Mouse (Mus musculus) myocyte (in vitro differentiated cells): ENCODE results near the gene Fbxo11. TPM values are rescaled to one million over a fixed set of nuclear protein-coding genes. Genes with fewer than 3 reads are reported as not detected.

Experiments
- H3K27me3 ChIP-seq: one replicate; pipeline ENCODE4 v1.6.1; 2011; ENCODE audit not compliant: control insufficient read depth, insufficient read depth, insufficient read length
- H3K36me3 ChIP-seq: one replicate; pipeline ENCODE4 v1.6.1; 2011; ENCODE audit not compliant: control insufficient read depth, insufficient read depth
- H3K4me2 ChIP-seq: one replicate; pipeline ENCODE4 v1.6.1; 2011; ENCODE audit warnings: low read depth, control low read depth
- H3K4me3 ChIP-seq: one replicate; pipeline ENCODE4 v1.5.1; 2011; ENCODE audit warnings: mild to moderate bottlenecking, control low read depth, moderate library complexity
- H3K79me2 ChIP-seq: one replicate; pipeline ENCODE4 v1.6.1; 2011; ENCODE audit not compliant: control insufficient read depth, insufficient read depth
- H3ac ChIP-seq: one replicate; pipeline ENCODE4 v1.6.1; 2011; ENCODE audit not compliant: control insufficient read depth, insufficient read length
- CEBPB ChIP-seq: IDR thresholded peaks from 2 replicates; pipeline ENCODE4 v1.6.1; 2011; ENCODE audit warnings: mild to moderate bottlenecking, moderate library complexity; ENCODE audit not compliant: poor library complexity, insufficient read depth, severe bottlenecking
- E2F4 ChIP-seq: IDR thresholded peaks from one replicate; pipeline ENCODE4 v1.6.1; 2011; ENCODE audit warnings: mild to moderate bottlenecking, control low read depth, moderate library complexity; ENCODE audit not compliant: insufficient read depth
- MAX ChIP-seq: IDR thresholded peaks from one replicate; pipeline ENCODE4 v1.6.1; 2011; ENCODE audit warnings: low read depth, mild to moderate bottlenecking, control low read depth
- MYOD1 ChIP-seq, 3 experiments: IDR thresholded peaks; one replicate each; pipeline ENCODE4 v1.6.1; 2011; ENCODE audit warnings: control low read depth in 2 of 3, low read depth in 2 of 3, mild to moderate bottlenecking in 2 of 3, moderate library complexity in 1 of 3; ENCODE audit not compliant: insufficient read length in 2 of 3, control insufficient read depth in 1 of 3
- MYOG ChIP-seq, 3 experiments: IDR thresholded peaks; one replicate each; pipeline ENCODE4 v1.6.1; 2011; ENCODE audit warnings: control low read depth in 2 of 3, low read depth in 2 of 3, mild to moderate bottlenecking in 2 of 3; ENCODE audit not compliant: insufficient read length in 2 of 3, control insufficient read depth in 1 of 3, insufficient read depth in 1 of 3
- POLR2A ChIP-seq: IDR thresholded peaks from one replicate; pipeline ENCODE4 v1.6.1; 2011; ENCODE audit warnings: low read depth, mild to moderate bottlenecking, control low read depth, moderate library complexity; ENCODE audit not compliant: insufficient read length
- POLR2AphosphoS2 ChIP-seq: IDR thresholded peaks from one replicate; pipeline ENCODE4 v1.6.1; 2011; ENCODE audit warnings: low read depth, control low read depth; ENCODE audit not compliant: insufficient read length
- REST ChIP-seq: IDR thresholded peaks from one replicate; pipeline ENCODE4 v1.6.1; 2011; ENCODE audit warnings: mild to moderate bottlenecking, control low read depth, moderate library complexity; ENCODE audit not compliant: insufficient read depth, insufficient read length
- SRF ChIP-seq: IDR thresholded peaks from one replicate; pipeline ENCODE4 v1.6.1; 2011; ENCODE audit warnings: low read depth; ENCODE audit not compliant: control insufficient read depth, insufficient read length
- TCF12 ChIP-seq: IDR thresholded peaks from one replicate; pipeline ENCODE4 v1.6.1; 2011; ENCODE audit warnings: mild to moderate bottlenecking, control low read depth; ENCODE audit not compliant: poor library complexity, insufficient read depth, severe bottlenecking
- TCF3 ChIP-seq: IDR thresholded peaks from one replicate; pipeline ENCODE4 v1.6.1; 2011; ENCODE audit warnings: low read depth, control low read depth; ENCODE audit not compliant: insufficient read length
- USF1 ChIP-seq: IDR thresholded peaks from one replicate; pipeline ENCODE4 v1.6.1; 2011; ENCODE audit warnings: low read depth, mild to moderate bottlenecking, control low read depth, moderate library complexity
- polyA plus RNA-seq: library from polyadenylated mRNA; unstranded; fragments of >200 nt; fragmentation: generic; extraction: Trizol; gene quantifications from one replicate; pipeline ENCODE4 v1.2.1, GENCODE M21; 2012; ENCODE audit warnings: missing spikeins

The Fbxo11 gene
- polyA plus RNA-seq, 1 experiment = 15.4 TPM

DNA sequence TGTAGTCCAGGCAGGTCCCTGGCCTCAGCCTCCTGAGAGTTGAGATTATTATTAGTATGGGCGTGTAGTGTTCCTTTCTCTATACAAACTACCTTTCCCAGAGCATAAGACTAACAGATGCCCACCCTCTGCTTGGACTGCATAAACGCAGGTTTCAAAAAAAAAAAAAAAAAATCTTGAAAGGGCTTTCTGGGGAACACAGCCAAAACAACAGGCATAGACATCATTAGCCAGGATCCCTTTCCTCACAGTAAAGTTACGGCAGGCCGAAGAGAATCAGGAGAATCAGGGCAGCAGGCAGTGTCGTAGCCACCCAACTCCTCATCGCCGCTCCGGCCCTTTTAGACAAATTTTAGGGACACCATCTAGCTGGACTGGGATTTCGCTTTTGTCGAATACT lies 28.7 kb upstream of the Fbxo11 start:
- Histone ChIP-seq H3K79me2 (no peaks in the 10 kb centered on the region), H3K4me2 (no peak overlapping the region), H3ac (no peak overlapping the region), H3K4me3 (no peak overlapping the region), H3K27me3 (no peaks in the 10 kb centered on the region), H3K36me3 (no peaks in the 10 kb centered on the region)
- no peak for TF ChIP-seq SRF
- TF ChIP-seq TCF3 = no peak
- no peak for TF ChIP-seq USF1
- TF ChIP-seq E2F4 = no peak
- TF ChIP-seq CEBPB = no peak

DNA sequence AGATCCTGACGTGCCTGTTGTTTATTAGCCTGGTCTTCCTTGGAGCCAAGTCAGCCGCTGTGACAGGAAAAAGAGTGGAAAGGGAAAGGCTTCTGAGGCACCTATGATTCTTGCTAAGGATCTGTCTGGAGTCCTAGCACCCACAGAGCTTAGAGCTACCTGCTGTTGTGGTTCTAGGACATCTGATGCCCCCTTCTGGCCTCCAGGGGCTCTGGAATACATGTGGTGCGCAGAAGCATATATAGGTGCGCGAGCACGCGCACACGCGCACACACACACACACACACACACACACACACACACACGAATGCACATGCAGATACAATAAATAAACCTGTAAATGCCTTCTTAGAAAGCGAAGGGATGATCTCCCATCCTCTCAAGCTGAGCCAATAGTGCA lies 20.9 kb upstream of the Fbxo11 start:
- no peak for TF ChIP-seq MAX
- TF ChIP-seq TCF3 = no peak
- TF ChIP-seq SRF = no peak
- TF ChIP-seq MYOD1 (IDR thresholded peaks at IDR 0.05; ENCODE audit: control insufficient read depth in 1 of 3, insufficient read length in 2 of 3, low read depth in 2 of 3) = no peak
- Histone ChIP-seq H3K4me2 (no peak overlapping the region), H3K79me2 (no peaks in the 10 kb centered on the region), H3K4me3 (no peak overlapping the region), H3K27me3 (no peaks in the 10 kb centered on the region), H3ac (no peak overlapping the region), H3K36me3 (no peaks in the 10 kb centered on the region)

DNA sequence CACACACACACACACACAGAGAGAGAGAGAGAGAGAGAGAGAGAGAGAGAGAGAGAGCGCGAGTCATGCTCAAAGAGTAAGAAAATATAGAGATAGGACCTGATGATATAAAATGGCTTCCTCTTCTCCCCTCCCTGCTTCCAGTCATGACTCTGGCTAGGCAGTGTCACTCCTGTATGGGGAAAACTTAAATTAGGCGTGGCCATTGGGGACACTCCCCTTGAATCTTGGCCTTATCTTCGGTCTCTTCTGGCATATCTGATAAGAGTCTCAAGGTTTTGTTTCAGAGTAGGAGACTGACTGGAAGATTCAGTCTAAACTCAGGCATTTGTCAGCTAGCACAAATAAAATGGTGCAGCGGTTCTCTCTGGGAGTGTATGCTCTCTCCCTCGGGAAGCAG lies 16.4 kb upstream of the Fbxo11 start:
- H3K4me2 ChIP-seq = no peak overlapping the region
- H3ac ChIP-seq = no peak overlapping the region
- no peaks in the 10 kb centered on the region for H3K79me2 ChIP-seq
- H3K4me3 ChIP-seq = no peak overlapping the region
- no peak for TF ChIP-seq E2F4
- TF ChIP-seq CEBPB = no peak
- TF ChIP-seq MYOG (IDR thresholded peaks at IDR 0.05; ENCODE audit: control insufficient read depth in 1 of 3, insufficient read depth in 1 of 3, insufficient read length in 2 of 3, low read depth in 2 of 3) = no peak
- no peak for TF ChIP-seq MAX
- TF ChIP-seq POLR2A = no peak
- no peak for TF ChIP-seq USF1
- TF ChIP-seq POLR2AphosphoS2 = no peak
- TF ChIP-seq MYOD1 (IDR thresholded peaks at IDR 0.05; ENCODE audit: control insufficient read depth in 1 of 3, insufficient read length in 2 of 3, low read depth in 2 of 3) = no peak
- TF ChIP-seq TCF3 = no peak
- no peak for TF ChIP-seq TCF12
- no peak for TF ChIP-seq REST
- no peak for TF ChIP-seq SRF
- no peaks in the 10 kb centered on the region for H3K36me3 ChIP-seq
- H3K27me3 ChIP-seq = no peaks in the 10 kb centered on the region

DNA sequence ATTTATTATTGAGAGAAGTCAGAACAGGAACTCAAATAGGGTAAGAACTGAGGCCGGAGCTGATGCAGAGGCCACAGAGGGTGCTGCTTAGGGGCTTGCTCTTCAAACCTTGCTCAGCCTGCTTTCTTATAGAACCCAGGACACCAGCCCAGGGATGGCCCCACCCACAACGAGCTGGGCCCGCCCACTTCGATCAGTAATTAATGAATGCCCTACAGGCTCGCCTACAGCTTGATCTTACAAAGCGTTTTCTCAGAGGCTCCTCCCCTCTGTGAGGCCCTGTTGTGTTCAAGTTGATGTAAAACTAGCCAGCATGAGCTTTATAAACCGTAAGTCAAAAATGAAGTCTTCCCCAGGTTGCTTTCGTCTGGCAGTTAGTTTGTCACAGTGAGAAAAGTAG lies 14.7 kb upstream of the Fbxo11 start:
- no peaks in the 10 kb centered on the region for H3K36me3 ChIP-seq
- H3ac ChIP-seq = no peak overlapping the region
- no peaks in the 10 kb centered on the region for H3K27me3 ChIP-seq
- H3K4me2 ChIP-seq = no peak overlapping the region
- no peak for TF ChIP-seq USF1
- TF ChIP-seq MYOG (IDR thresholded peaks at IDR 0.05; ENCODE audit: control insufficient read depth in 1 of 3, insufficient read depth in 1 of 3, insufficient read length in 2 of 3, low read depth in 2 of 3) = no peak
- TF ChIP-seq SRF = no peak
- H3K79me2 ChIP-seq = no peaks in the 10 kb centered on the region
- no peak overlapping the region for H3K4me3 ChIP-seq

DNA sequence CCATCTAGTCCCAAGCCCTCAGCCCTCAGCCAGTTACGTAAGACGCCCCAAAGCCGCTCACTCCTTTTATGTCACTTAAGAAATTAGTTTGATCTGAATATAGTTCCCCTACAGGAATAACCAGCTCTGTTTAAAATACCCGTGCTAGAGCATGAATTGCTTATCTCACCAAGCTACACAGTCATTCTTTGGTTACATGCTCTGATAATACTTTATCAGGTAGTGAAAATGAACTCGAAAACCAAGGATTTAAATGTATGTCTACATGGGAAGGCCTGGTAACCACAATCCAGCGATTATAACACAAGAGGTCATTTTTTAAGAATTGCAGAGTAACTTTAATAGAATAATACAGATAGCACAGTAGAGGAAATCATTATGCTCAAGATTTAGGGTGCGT lies 7.0 kb upstream of the Fbxo11 start:
- H3K36me3 ChIP-seq = no peaks in the 10 kb centered on the region
- no peaks in the 10 kb centered on the region for H3K27me3 ChIP-seq
- TF ChIP-seq MYOG (IDR thresholded peaks at IDR 0.05; ENCODE audit: control insufficient read depth in 1 of 3, insufficient read depth in 1 of 3, insufficient read length in 2 of 3, low read depth in 2 of 3) (no peak), TCF12 (no peak), TCF3 (no peak), SRF (no peak), E2F4 (no peak), POLR2AphosphoS2 (no peak), MAX (no peak), POLR2A (no peak)
- peaks cover 17% of the 10 kb centered on the region for H3K79me2 ChIP-seq
- no peak overlapping the region for H3ac ChIP-seq
- H3K4me3 ChIP-seq = no peak overlapping the region
- no peak overlapping the region for H3K4me2 ChIP-seq
